Mouse (Mus musculus): ENCODE measurements around the gene Gnao1.

The Gnao1 gene

DNA sequence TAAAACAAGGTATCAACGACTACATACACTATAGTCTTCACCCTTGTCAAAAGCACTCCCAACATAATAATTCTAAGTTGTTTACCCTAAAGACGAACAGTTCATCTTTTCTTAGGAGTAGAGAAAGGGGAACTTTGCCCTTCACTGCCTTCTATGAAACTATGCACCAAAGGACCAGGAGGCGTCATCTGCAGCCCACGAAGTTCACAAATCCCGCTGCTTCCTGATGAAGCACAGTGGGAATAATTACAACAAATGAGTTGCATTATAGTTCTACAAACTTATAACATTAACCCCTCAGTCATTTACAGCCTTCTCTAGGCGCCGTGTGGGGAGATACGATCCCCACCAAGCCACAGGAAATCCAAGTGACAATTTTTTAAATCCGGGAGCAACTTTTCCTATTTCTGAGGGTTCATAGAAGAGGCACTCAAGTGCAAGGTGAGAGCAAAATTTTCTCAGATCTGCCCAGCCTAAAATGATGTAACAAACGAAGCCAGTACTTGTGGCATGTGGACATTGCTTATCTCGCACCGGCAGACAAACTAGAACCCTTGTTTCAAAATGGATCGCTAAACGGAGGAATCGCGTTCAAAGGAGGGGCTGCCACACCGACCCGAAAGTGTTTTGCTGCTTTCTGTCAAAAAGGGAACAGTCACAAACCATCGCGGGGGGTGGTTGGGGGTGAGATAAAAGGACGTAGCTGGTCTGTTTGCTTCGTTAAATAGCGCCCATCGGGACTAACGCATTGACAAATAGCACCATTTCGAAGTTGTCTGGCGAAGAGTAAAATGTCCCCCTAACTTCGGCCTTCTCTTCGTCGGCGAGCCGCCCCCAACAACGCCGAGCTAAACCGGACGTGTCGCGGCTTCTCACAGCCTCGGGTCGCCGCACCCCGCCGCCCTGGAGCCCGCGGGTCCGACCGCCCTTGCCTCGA lies 201.6 kb downstream of the Gnao1 start:
- peak in 1 of 2 experiments; percentile 21 for DNase-seq

DNA sequence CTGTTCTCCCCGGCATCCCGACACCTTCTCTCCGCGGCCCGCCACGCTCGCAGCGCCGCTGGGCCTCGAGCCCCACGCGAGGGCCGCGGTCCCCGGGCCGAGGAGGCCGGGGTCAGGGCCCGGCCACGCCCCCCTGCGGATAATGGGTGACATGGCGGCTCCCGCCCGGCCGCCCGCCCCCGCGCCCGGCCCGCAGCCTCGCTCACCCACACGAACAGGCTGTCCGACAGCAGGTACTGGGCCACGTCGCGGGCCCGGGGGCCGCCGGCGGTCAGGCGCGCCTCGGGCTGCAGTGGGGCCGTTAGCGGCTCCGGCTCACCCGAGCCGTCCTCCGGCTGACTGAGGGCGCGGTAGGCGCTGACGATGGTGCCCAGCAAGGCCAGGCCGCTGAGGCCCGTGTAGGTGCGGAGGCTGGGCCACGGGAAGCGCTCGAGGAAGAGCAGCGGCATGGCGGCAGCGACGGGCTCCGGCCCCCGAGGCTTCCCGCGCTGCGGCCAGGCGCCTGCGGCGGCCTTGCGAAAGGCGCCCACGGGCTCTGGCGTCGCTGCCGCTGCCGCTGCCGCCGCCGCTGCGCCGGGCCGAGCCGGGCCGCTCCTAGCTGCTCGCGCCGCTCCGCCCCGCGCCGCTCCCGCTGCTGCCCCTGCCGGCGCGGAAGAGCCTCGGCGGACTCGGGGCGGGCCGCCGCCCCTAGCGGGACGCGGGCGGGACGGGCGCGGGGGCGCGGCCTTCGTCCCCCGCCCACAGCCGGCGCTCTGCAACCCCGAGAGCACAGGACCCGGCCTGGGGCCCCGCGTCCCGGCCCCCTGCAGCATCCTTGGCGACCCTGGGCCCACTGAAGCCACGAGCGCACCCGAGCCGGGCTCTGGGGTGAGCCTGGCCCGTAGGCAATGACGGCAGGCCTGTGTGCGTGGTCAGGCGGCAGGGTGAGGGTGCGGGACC lies 202.5 kb downstream of the Gnao1 start, which contains the start of gene Amfr:
Amfr (minus strand) TSS at position 830 of the 939 bp plus-strand sequence.
- peak; percentile 73 to 77 for DNase-seq

DNA sequence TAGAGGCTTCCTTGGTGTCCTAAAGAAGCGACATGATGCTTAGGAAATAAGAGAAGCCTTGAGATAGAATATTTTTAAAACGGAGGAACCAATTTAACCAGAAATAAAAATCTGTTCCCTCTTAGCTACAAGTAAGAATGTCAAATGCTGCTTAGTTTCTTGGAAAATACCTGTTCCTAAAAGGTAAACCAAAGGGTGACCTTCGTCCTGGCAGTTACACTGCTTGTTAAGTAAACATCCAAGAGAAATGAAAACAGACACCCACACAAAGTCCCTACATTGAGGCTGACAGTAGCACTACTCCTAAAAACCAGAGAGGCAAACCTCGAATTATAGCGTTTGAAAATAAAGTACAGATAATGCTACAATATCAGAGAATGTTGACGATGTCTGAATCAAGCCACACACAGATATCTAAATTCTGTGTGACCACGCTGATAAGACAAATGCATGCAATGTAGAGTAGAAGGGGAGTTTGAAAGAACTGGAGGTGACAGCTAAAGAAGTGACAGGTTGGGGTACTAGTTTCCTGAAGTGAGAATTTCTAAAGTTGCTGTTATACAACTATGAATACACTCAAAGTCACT lies 203.4 kb downstream of the Gnao1 start:
- no peak for DNase-seq
